Comparison of ENCODE assay signal across 29 mouse cellular contexts in genomic region chr5:90381458-90381857, GRCm38 (mm10). TPM values are rescaled to one million over a fixed set of nuclear protein-coding genes. Genes with fewer than 3 reads are reported as not detected.
DNase-seq lines count a peak whose midpoint lies in the region; ATAC-seq and TF ChIP-seq lines count a peak whose summit lies in the region.
"Had no signal": no experiment of that assay in that cellular context is flagged by ENCODE, and none has a peak within 500 bp of the region (broad histone marks: within the 10 kb centered on the region; RNA-seq: fewer than 3 reads in every experiment).

No protein-coding gene starts in this region.

- ATAC-seq in lung, postnatal 0 days = peak; percentile 49
- ATAC-seq in intestine, embryonic 16.5 days = no peak
- ATAC-seq: forebrain, postnatal 0 days; midbrain, embryonic 15.5 days; Patski had no signal

- no peak for TF ChIP-seq EP300 in lung, postnatal 0 days (IDR thresholded peaks at IDR 0.05)

- H3K36me3 ChIP-seq in lung, postnatal 0 days (ENCODE audit: insufficient read depth, low read length) = no peaks in the 10 kb centered on the region
- no peaks in the 10 kb centered on the region for H3K36me3 ChIP-seq in intestine, embryonic 16.5 days (ENCODE audit: control insufficient read depth, insufficient read depth, low read length)
- H3K36me3 ChIP-seq: embryonic facial prominence, embryonic 15.5 days; forebrain, embryonic 12.5 days; G1E; kidney, embryonic 15.5 days; midbrain, embryonic 15.5 days had no signal

- WGBS in lung, postnatal 0 days = 34% methylated on average over 4 of the region's 4 CpGs
- 58% methylated on average over 4 of the region's 4 CpGs for WGBS in intestine, embryonic 16.5 days

- no peaks in the 10 kb centered on the region for H3K4me1 ChIP-seq in lung, postnatal 0 days (ENCODE audit: insufficient read depth, low read depth, low read length)
- H3K4me1 ChIP-seq in intestine, embryonic 16.5 days (ENCODE audit: control insufficient read depth, insufficient read depth, low read length) = no peaks in the 10 kb centered on the region
- H3K4me1 ChIP-seq: embryonic facial prominence, embryonic 15.5 days; forebrain, embryonic 12.5 days; kidney, embryonic 15.5 days; midbrain, embryonic 15.5 days had no signal

- no peak for TF ChIP-seq CTCF in lung, postnatal 0 days (IDR thresholded peaks at IDR 0.05)

- no peaks in the 10 kb centered on the region for H3K9me3 ChIP-seq in lung, postnatal 0 days (ENCODE audit: low read length)
- no peaks in the 10 kb centered on the region for H3K9me3 ChIP-seq in intestine, embryonic 16.5 days (ENCODE audit: control insufficient read depth, low read length)
- H3K9me3 ChIP-seq: embryonic facial prominence, embryonic 15.5 days; forebrain, embryonic 12.5 days; G1E; kidney, embryonic 15.5 days; midbrain, embryonic 15.5 days had no signal

- H3K27me3 ChIP-seq in lung, postnatal 0 days (replicated peaks; ENCODE audit: insufficient read depth, low read length) = no peaks in the 10 kb centered on the region
- H3K27me3 ChIP-seq in intestine, embryonic 16.5 days (replicated peaks; ENCODE audit: control insufficient read depth, insufficient read depth, low read length) = no peaks in the 10 kb centered on the region
- H3K27me3 ChIP-seq: embryonic facial prominence, embryonic 15.5 days; forebrain, embryonic 12.5 days; kidney, embryonic 15.5 days; midbrain, embryonic 15.5 days had no signal

- no peak overlapping the region for H3K9ac ChIP-seq in lung, postnatal 0 days (replicated peaks; ENCODE audit: low read depth)
- H3K9ac ChIP-seq in intestine, embryonic 16.5 days (ENCODE audit: low read depth, low read length) = no peak overlapping the region
- H3K9ac ChIP-seq: embryonic facial prominence, embryonic 15.5 days; forebrain, embryonic 12.5 days; forebrain, postnatal 0 days; hindbrain, embryonic 14.5 days; kidney, embryonic 15.5 days; liver, embryonic 14.5 days; midbrain, embryonic 15.5 days had no signal

- peak; percentile 29 for DNase-seq in kidney, postnatal 10 days
- no peak for DNase-seq in kidney, adult 18-20 months
- peak; percentile 41 for DNase-seq in lung, postnatal 0 days (ENCODE audit: low spot score)
- DNase-seq in lung, postnatal 14 days = no peak
- DNase-seq in NIH3T3 (ENCODE audit: low read depth) = peak; percentile 17
- DNase-seq: adrenal gland, postnatal 14 days; cerebellum, adult 18-20 months; cerebellum, postnatal 10 days; forebrain, postnatal 0 days; heart, adult 2 months; kidney, adult 11 months; kidney, postnatal 36 days; liver; lung, postnatal 10 days; right cerebral cortex, adult 18-20 months; spleen, adult 18-20 months; thymus, adult 2 months; thymus, postnatal 36 days had no signal

- no peak overlapping the region for H3K4me3 ChIP-seq in lung, postnatal 0 days (ENCODE audit: low read depth, low read length)
- no peak overlapping the region for H3K4me3 ChIP-seq in intestine, embryonic 16.5 days (ENCODE audit: low read length)
- H3K4me3 ChIP-seq: embryonic facial prominence, embryonic 15.5 days; forebrain, embryonic 12.5 days; heart, adult 2 months; kidney, embryonic 15.5 days; layer of hippocampus, adult 2 months; left cerebral cortex, adult 2 months; midbrain, embryonic 15.5 days had no signal

- no peak overlapping the region for H3K27ac ChIP-seq in lung, postnatal 0 days (ENCODE audit: low read length)
- no peak overlapping the region for H3K27ac ChIP-seq in intestine, embryonic 16.5 days (ENCODE audit: low read length)
- H3K27ac ChIP-seq: embryonic facial prominence, embryonic 15.5 days; forebrain, embryonic 12.5 days; heart, adult 2 months; hindbrain, embryonic 14.5 days; kidney, embryonic 15.5 days; layer of hippocampus, adult 2 months; left cerebral cortex, adult 2 months; liver, embryonic 14.5 days; midbrain, embryonic 15.5 days had no signal

- H3K4me2 ChIP-seq in lung, postnatal 0 days (replicated peaks; ENCODE audit: low read depth, low read length) = no peak overlapping the region
- H3K4me2 ChIP-seq in intestine, embryonic 16.5 days (ENCODE audit: low read depth, low read length) = no peak overlapping the region
- H3K4me2 ChIP-seq: embryonic facial prominence, embryonic 15.5 days; forebrain, embryonic 12.5 days; hindbrain, embryonic 14.5 days; kidney, embryonic 15.5 days; midbrain, embryonic 15.5 days had no signal

RNA-seq across cellular contexts. Expression of gene Gm9958, which starts 14.5 kb away (rescaled TPM):
- polyA plus RNA-seq in lung, postnatal 0 days (2015; fragmentation: Nextera tagmentation; extraction: Ambion mirVana) = 5.3 and 5.8 TPM in 2 replicates
- 5.2 and 6.3 TPM in 2 replicates for polyA plus RNA-seq in intestine, embryonic 16.5 days (2015; fragmentation: Nextera tagmentation; extraction: Ambion mirVana)

RNA-seq across cellular contexts. Expression of gene Ankrd17, which starts 15.1 kb away (rescaled TPM):
- 16.0 and 17.3 TPM in 2 replicates for polyA plus RNA-seq in lung, postnatal 0 days (2015; fragmentation: Nextera tagmentation; extraction: Ambion mirVana)
- 16.1 and 17.8 TPM in 2 replicates for polyA plus RNA-seq in intestine, embryonic 16.5 days (2015; fragmentation: Nextera tagmentation; extraction: Ambion mirVana)

Comparison
In these comparisons a context has a peak if more than half of its experiments do, and no peak if none do; other contexts are left out.
1. DNase-seq: peak in kidney, postnatal 10 days (single experiment), lung, postnatal 0 days (single experiment) and NIH3T3 (single experiment); none in kidney, adult 18-20 months (single experiment) and lung, postnatal 14 days (single experiment).